Mouse (Mus musculus) limb, embryonic 14.5 days (tissue): ENCODE data around the gene Itgb3. TPM values are rescaled to one million over a fixed set of nuclear protein-coding genes. Genes with fewer than 3 reads are reported as not detected.

Experiments
- ATAC-seq: fragments of 200-750 bp; cut with Nextera tagmentation; 2 replicates; pipeline ENCODE4 v1.8.0; 2017; ENCODE audit warnings: low read depth, moderate number of reproducible peaks, moderate TSS enrichment; ENCODE audit not compliant: low FRiP score
- DNase-seq: peaks from one replicate; pipeline ENCODE4 v3.0.0-alpha.2; 2015; ENCODE audit warnings: low spot score
- H3K27ac ChIP-seq: fragments of 300-500 bp; sonication (generic); replicated peaks from 2 replicates; pipeline ENCODE4 v1.5.1; 2014; ENCODE audit warnings: low read depth, mild to moderate bottlenecking, low read length, moderate library complexity, mixed read lengths
- H3K27me3 ChIP-seq: fragments of 300-500 bp; sonication (generic); 2 replicates; pipeline ENCODE4 v1.6.1; 2014; ENCODE audit warnings: low read length, mixed read lengths; ENCODE audit not compliant: control insufficient read depth, insufficient read depth
- H3K36me3 ChIP-seq: fragments of 300-500 bp; sonication (generic); 2 replicates; pipeline ENCODE4 v1.6.1; 2014; ENCODE audit warnings: mild to moderate bottlenecking, low read length, moderate library complexity, mixed read lengths; ENCODE audit not compliant: control insufficient read depth, insufficient read depth
- H3K4me1 ChIP-seq: fragments of 300-500 bp; sonication (generic); 2 replicates; pipeline ENCODE4 v1.6.1; 2014; ENCODE audit warnings: antibody characterized with exemption, low read length, mixed read lengths; ENCODE audit not compliant: control insufficient read depth, insufficient read depth
- H3K4me2 ChIP-seq: fragments of 300-500 bp; sonication (generic); replicated peaks from 2 replicates; pipeline ENCODE4 v1.6.1; 2014; ENCODE audit warnings: low read depth, mild to moderate bottlenecking, low read length, moderate library complexity; ENCODE audit not compliant: severe bottlenecking
- H3K4me3 ChIP-seq: fragments of 300-500 bp; sonication (generic); replicated peaks from 2 replicates; pipeline ENCODE4 v1.5.1; 2014; ENCODE audit warnings: low read length
- H3K9ac ChIP-seq: fragments of 300-500 bp; sonication (generic); 2 replicates; pipeline ENCODE4 v1.6.1; 2014; ENCODE audit warnings: mild to moderate bottlenecking, low read depth, low read length, moderate library complexity; ENCODE audit not compliant: severe bottlenecking
- H3K9me3 ChIP-seq: fragments of 300-500 bp; sonication (generic); 2 replicates; pipeline ENCODE4 v1.6.1; 2016; ENCODE audit warnings: low read length; ENCODE audit not compliant: control insufficient read depth
- POLR2A ChIP-seq: fragments of 200-500 bp; IDR thresholded peaks from 2 replicates; pipeline ENCODE4 v1.8.0; 2012; ENCODE audit warnings: inconsistent platforms, mild to moderate bottlenecking, moderate library complexity, borderline replicate concordance; ENCODE audit not compliant: insufficient read depth, insufficient read length; ENCODE audit errors: extremely low read depth
- WGBS: fragments of 180-500 bp; shearing (Covaris S2); extraction: QIAGEN DNeasy Blood & Tissue Kit; methylation state at CpG from one replicate; pipeline ENCODE4 v1.1.7; 2014; 5-methylcytosine and 5-hydroxymethylcytosine counted together
- polyA plus RNA-seq, 2 experiments: library from polyadenylated mRNA; depleted of rRNA in 1 of 2; stranded (reverse) in 1 of 2; unstranded in 1 of 2; fragments of >200 nt; fragmentation: Nextera tagmentation in 1 of 2; extraction: Ambion mirVana in 1 of 2; gene quantifications; 2 replicates each; pipeline versions ENCODE4 v1.2.1 to v1.2.3; 2012 to 2014

Itgb3 gene
- polyA plus RNA-seq, 2 experiments: 1.4 to 2.9 TPM

GRCm38 (mm10) chr11:104628566-104628965 is 20.8 kb downstream of the Itgb3 start:
- H3K36me3 ChIP-seq: no peaks in the 10 kb centered on the region
- ATAC-seq: no peak
- no peak for DNase-seq
- H3K4me3 ChIP-seq: no peak overlapping the region
- H3K9me3 ChIP-seq: no peaks in the 10 kb centered on the region
- peaks cover 15% of the 10 kb centered on the region for H3K4me1 ChIP-seq
- no peak overlapping the region for H3K27ac ChIP-seq
- WGBS: 80% methylated on average over 5 of the region's 5 CpGs
- no peak overlapping the region for H3K4me2 ChIP-seq
- no peak overlapping the region for H3K9ac ChIP-seq
- no peak for TF ChIP-seq POLR2A
- no peaks in the 10 kb centered on the region for H3K27me3 ChIP-seq

GRCm38 (mm10) chr11:104630185-104630835 is 22.5 kb downstream of the Itgb3 start:
- Histone ChIP-seq H3K4me2 (no peak overlapping the region), H3K9me3 (no peaks in the 10 kb centered on the region), H3K4me3 (no peak overlapping the region), H3K4me1 (peaks cover 6% of the 10 kb centered on the region; the same call in 1 of the 2 replicates), H3K27me3 (no peaks in the 10 kb centered on the region), H3K9ac (no peak overlapping the region), H3K27ac (no peak overlapping the region), H3K36me3 (no peaks in the 10 kb centered on the region)
- TF ChIP-seq POLR2A: no peak
- WGBS: 73% methylated on average over 7 of the region's 7 CpGs
- ATAC-seq: no peak
- DNase-seq: no peak

GRCm38 (mm10) chr11:104631306-104631705 is 23.5 kb downstream of the Itgb3 start:
- H3K9me3 ChIP-seq: no peaks in the 10 kb centered on the region
- H3K4me2 ChIP-seq: no peak overlapping the region
- no peaks in the 10 kb centered on the region for H3K36me3 ChIP-seq
- H3K4me1 ChIP-seq: no peaks in the 10 kb centered on the region
- no peaks in the 10 kb centered on the region for H3K27me3 ChIP-seq
- no peak overlapping the region for H3K27ac ChIP-seq
- 48% methylated on average over 1 of the region's 1 CpGs for WGBS
- ATAC-seq (no peak), DNase-seq (no peak)
- H3K9ac ChIP-seq: no peak overlapping the region
- no peak for TF ChIP-seq POLR2A
- H3K4me3 ChIP-seq: no peak overlapping the region

- H3K27me3 ChIP-seq: no peaks in the 10 kb centered on the region
- no peak for TF ChIP-seq POLR2A
- DNase-seq: no peak
- 89% methylated on average over 14 of the region's 14 CpGs for WGBS
- H3K9me3 ChIP-seq: no peaks in the 10 kb centered on the region
- no peak overlapping the region for H3K9ac ChIP-seq
- no peaks in the 10 kb centered on the region for H3K36me3 ChIP-seq
- no peak for ATAC-seq
- no peaks in the 10 kb centered on the region for H3K4me1 ChIP-seq
- no peak overlapping the region for H3K27ac ChIP-seq
- H3K4me3 ChIP-seq: no peak overlapping the region
- H3K4me2 ChIP-seq: no peak overlapping the region
These were observed 29.2 kb downstream of the Itgb3 start for GRCm38 (mm10) chr11:104637010-104637409.

GRCm38 (mm10) chr11:104638006-104638405 is 30.2 kb downstream of the Itgb3 start:
- WGBS: 60% methylated on average over 5 of the region's 5 CpGs
- no peak for TF ChIP-seq POLR2A
- H3K4me1 ChIP-seq: no peaks in the 10 kb centered on the region
- no peak for DNase-seq
- no peak overlapping the region for H3K4me2 ChIP-seq
- H3K9ac ChIP-seq: no peak overlapping the region
- H3K36me3 ChIP-seq: no peaks in the 10 kb centered on the region
- H3K27ac ChIP-seq: no peak overlapping the region
- H3K4me3 ChIP-seq: no peak overlapping the region
- no peaks in the 10 kb centered on the region for H3K9me3 ChIP-seq
- no peak for ATAC-seq
- H3K27me3 ChIP-seq: no peaks in the 10 kb centered on the region
